Mouse (Mus musculus) stomach, postnatal 0 days (tissue): ENCODE data around the gene Prkce. TPM values are rescaled to one million over a fixed set of nuclear protein-coding genes. Genes with fewer than 3 reads are reported as not detected.
"Not testable (repeated sequence)": the region's sequence is repeated elsewhere in the genome, so short reads cannot be mapped to it uniquely, and the experiment has no call there.

Experiments
- ATAC-seq: fragments of 200-750 bp; cut with Nextera tagmentation; 2 replicates; pipeline ENCODE4 v1.8.0; 2017; ENCODE audit not compliant: low FRiP score, low TSS enrichment
- DNase-seq: peaks from one replicate; pipeline ENCODE4 v3.0.0-alpha.2; 2016; ENCODE audit warnings: low spot score
- H3K27ac ChIP-seq: fragments of 300-500 bp; sonication (generic); replicated peaks from 2 replicates; pipeline ENCODE4 v1.5.1; 2014; ENCODE audit warnings: mild to moderate bottlenecking, control low read depth
- H3K27me3 ChIP-seq: fragments of 300-500 bp; sonication (generic); 2 replicates; pipeline ENCODE4 v1.6.1; 2014; ENCODE audit warnings: low read length; ENCODE audit not compliant: control insufficient read depth, insufficient read depth
- H3K36me3 ChIP-seq: fragments of 300-500 bp; sonication (generic); 2 replicates; pipeline ENCODE4 v1.6.1; 2014; ENCODE audit warnings: low read length, mixed read lengths; ENCODE audit not compliant: control insufficient read depth, insufficient read depth
- H3K4me1 ChIP-seq: fragments of 300-500 bp; sonication (generic); replicated peaks from 2 replicates; pipeline ENCODE4 v1.6.1; 2014; ENCODE audit warnings: antibody characterized with exemption; ENCODE audit not compliant: control insufficient read depth, insufficient read depth
- H3K4me2 ChIP-seq: fragments of 300-500 bp; sonication (generic); replicated peaks from 2 replicates; pipeline ENCODE4 v1.6.1; 2014; ENCODE audit warnings: low read depth, mild to moderate bottlenecking, control low read depth, moderate library complexity
- H3K4me3 ChIP-seq: fragments of 300-500 bp; sonication (generic); 2 replicates; pipeline ENCODE4 v1.5.1; 2014; ENCODE audit warnings: low read depth, low read length, control low read depth
- H3K9ac ChIP-seq: fragments of 300-500 bp; sonication (generic); 2 replicates; pipeline ENCODE4 v1.6.1; 2014; ENCODE audit warnings: mild to moderate bottlenecking, low read length, control low read depth, mixed read lengths
- H3K9me3 ChIP-seq: fragments of 300-500 bp; sonication (generic); 2 replicates; pipeline ENCODE4 v1.6.1; 2016; ENCODE audit warnings: low read length; ENCODE audit not compliant: control insufficient read depth
- CTCF ChIP-seq: IDR thresholded peaks from 2 replicates; pipeline ENCODE4 v1.5.1; 2016; ENCODE audit warnings: antibody characterized with exemption, low read depth, mild to moderate bottlenecking, moderate library complexity
- EP300 ChIP-seq: optimal IDR thresholded peaks from 2 replicates; pipeline ENCODE3; 2016; ENCODE audit warnings: antibody characterized with exemption
- WGBS: fragments of 180-500 bp; shearing (Covaris S2); extraction: QIAGEN DNeasy Blood & Tissue Kit; methylation state at CpG from one replicate; pipeline ENCODE4 v1.1.7; 2014; 5-methylcytosine and 5-hydroxymethylcytosine counted together
- polyA plus RNA-seq: library from polyadenylated mRNA; unstranded; fragments of >200 nt; fragmentation: Nextera tagmentation; extraction: Ambion mirVana; gene quantifications from 2 replicates; pipeline ENCODE4 v1.2.1, GENCODE M21; 2015

The Prkce gene
- polyA plus RNA-seq, 1 experiment from 2014 or later, result 3.4 TPM

DNA sequence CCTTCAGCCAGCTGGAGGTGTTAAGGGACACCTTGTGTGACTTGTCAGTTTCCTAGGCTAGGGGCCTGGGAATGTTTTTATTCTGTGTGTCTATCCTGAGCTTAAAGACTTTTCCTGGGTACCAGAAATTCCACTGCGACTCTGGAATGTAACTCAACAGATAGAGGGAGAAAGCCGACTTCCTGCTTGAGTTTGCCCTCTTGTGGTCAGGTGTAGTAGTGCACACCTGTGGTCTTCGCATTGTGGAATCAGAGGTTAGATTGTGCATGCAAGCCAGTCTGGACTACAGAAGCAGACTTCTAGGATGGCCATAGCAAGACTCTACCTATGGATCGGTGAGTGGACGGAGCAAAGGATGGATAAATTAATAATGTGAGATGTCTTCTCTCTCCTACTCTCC lies 304.1 kb downstream of the Prkce start:
- Histone ChIP-seq H3K27ac (no peak overlapping the region), H3K9me3 (no peaks in the 10 kb centered on the region), H3K4me2 (no peak overlapping the region), H3K9ac (no peak overlapping the region), H3K4me3 (no peak overlapping the region), H3K4me1 (0 out of 2 replicates have a peak, but pooled peaks cover 2% of the 10 kb centered on the region), H3K27me3 (no peaks in the 10 kb centered on the region), H3K36me3 (no peaks in the 10 kb centered on the region)
- DNase-seq, result peak; percentile 77
- WGBS, result 37% methylated on average over 5 of the region's 5 CpGs
- no peak for ATAC-seq
- TF ChIP-seq EP300 (no peak), CTCF (peak; percentile 83)

DNA sequence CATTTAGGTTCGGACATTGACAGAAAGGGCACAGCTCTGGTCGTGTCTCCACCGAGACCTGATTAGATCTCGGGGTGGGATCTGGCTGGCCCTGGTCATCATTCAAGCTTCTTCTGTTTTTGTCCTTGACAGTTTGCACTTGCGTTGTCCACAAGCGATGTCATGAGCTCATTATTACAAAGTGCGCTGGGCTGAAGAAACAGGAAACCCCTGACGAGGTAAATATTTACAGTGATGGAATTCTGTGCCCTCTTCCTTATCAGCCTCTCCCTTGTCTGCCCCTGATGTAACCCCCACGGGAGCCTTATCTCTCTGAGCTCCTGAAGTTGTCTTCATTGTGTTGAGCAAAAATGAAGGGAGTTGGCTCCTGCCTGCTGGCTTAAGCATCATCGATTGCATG lies 309.1 kb downstream of the Prkce start:
- no peaks in the 10 kb centered on the region for H3K36me3 ChIP-seq
- no peaks in the 10 kb centered on the region for H3K4me1 ChIP-seq
- no peaks in the 10 kb centered on the region for H3K27me3 ChIP-seq
- no peak overlapping the region for H3K4me3 ChIP-seq
- ATAC-seq (no peak), DNase-seq (no peak)
- H3K4me2 ChIP-seq, result no peak overlapping the region
- no peak for TF ChIP-seq CTCF
- 40% methylated on average over 10 of the region's 10 CpGs for WGBS
- H3K9me3 ChIP-seq, result no peaks in the 10 kb centered on the region
- no peak overlapping the region for H3K27ac ChIP-seq
- no peak overlapping the region for H3K9ac ChIP-seq

DNA sequence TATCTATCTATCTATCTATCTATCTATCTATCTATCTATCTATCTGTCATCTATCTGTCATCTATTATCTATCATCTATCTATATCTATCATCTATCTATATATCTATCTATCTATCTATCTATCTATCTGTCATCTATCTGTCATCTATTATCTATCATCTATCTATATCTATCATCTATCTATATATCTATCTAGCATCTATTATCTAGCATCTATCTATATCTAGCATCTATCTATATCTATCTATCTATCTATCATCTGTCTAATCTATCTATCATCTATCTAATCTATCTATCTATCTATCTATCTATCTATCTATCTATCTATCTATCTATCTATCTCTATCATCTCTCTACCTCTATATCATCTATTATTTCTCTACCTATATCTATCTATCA lies 309.8 kb downstream of the Prkce start:
- H3K9ac ChIP-seq, H3K4me1 ChIP-seq, H3K9me3 ChIP-seq, H3K4me3 ChIP-seq, H3K27ac ChIP-seq, H3K4me2 ChIP-seq, DNase-seq, ATAC-seq, H3K27me3 ChIP-seq, H3K36me3 ChIP-seq: not testable (repeated sequence)

DNA sequence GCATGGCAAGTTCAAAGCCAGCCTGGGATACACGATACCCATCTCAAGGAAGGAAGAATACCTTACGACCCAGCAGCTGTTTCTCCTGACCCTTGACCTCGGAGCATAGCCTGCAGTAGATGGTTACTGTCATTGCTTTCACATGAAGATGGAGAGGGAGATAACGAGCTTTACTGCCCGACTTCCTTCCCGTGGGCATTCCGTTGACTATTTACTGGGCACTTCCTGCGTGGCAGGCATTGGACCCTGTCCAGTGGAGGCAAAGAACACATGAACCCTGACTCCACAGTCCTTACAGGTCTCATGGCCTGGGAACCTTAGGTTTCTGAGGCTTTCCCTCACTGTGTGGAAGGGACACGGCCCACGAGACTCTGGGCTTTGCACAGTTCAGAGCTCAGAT lies 311.8 kb downstream of the Prkce start:
- no peak for ATAC-seq

DNA sequence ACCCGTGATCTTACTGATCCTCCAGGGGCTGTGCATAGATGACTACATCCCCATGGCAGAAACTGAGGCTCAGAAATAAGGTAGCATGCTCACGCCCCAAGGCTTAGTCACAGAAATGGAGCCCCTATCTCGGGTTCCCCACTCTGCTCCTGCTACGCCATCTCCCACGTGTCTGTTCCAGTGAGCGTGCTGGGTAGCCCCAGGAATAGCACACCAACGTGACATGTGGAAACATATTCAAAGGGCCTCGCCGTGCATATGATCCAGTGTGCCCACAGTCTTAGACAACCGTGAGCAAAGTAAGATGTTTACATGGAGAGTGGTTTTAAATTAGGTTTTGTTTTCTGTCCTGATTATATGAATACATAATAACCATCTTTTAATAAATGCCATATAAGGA lies 315.1 kb downstream of the Prkce start:
- Histone ChIP-seq H3K4me1 (no peaks in the 10 kb centered on the region), H3K27ac (no peak overlapping the region), H3K9me3 (no peaks in the 10 kb centered on the region), H3K4me2 (no peak overlapping the region), H3K9ac (no peak overlapping the region), H3K36me3 (no peaks in the 10 kb centered on the region), H3K27me3 (no peaks in the 10 kb centered on the region), H3K4me3 (no peak overlapping the region)
- ATAC-seq, result no peak
- no peak for DNase-seq
- 89% methylated on average over 10 of the region's 10 CpGs for WGBS
- TF ChIP-seq CTCF, result no peak
- TF ChIP-seq EP300, result no peak

More for the DNA sequence above, 311.8 kb downstream of the Prkce start:
- Histone ChIP-seq H3K27me3 (no peaks in the 10 kb centered on the region), H3K36me3 (no peaks in the 10 kb centered on the region), H3K27ac (no peak overlapping the region), H3K4me1 (no peaks in the 10 kb centered on the region), H3K9me3 (no peaks in the 10 kb centered on the region), H3K4me2 (no peak overlapping the region), H3K4me3 (no peak overlapping the region), H3K9ac (no peak overlapping the region)
- DNase-seq, result no peak
- no peak for TF ChIP-seq CTCF
- TF ChIP-seq EP300, result no peak
- WGBS, result 77% methylated on average over 10 of the region's 10 CpGs

DNA sequence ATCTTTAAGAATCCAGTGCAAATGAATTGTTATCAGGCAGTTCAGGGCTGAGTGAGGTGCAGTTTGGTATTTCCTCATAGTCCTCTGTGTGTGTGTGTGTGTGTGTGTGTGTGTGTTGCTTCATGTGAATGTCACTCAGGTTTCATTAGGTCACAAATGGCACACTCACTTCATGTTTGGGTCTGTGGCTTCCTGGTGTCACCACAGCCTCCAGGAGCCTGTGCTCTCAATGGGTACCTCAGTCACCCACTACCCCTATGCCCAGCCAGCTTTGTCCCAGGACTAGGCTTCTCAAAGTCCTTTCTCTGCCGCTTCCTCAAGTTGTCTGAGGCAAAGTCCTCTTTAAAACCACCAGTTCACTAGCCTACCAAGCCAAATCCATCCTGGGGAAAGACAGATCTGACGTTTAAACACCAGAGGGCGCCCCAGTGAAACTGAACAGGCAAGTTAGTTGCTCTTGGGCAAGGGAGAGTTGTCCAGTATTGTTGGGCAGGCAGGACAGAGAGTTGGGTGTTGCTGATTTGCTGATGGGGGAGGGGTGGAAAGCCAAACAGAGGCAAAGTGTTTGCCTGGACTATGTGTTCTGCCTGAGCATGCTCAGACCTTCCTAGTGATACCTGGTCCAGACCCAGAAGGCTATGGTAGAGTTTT lies 316.6 kb downstream of the Prkce start:
- peak; percentile 98 for TF ChIP-seq CTCF
- no peak for TF ChIP-seq EP300
- ATAC-seq, result peak; percentile 82
- no peaks in the 10 kb centered on the region for H3K9me3 ChIP-seq
- H3K27ac ChIP-seq, result no peak overlapping the region
- H3K9ac ChIP-seq, result no peak overlapping the region
- no peak overlapping the region for H3K4me3 ChIP-seq
- WGBS, result 6% methylated on average over 3 of the region's 3 CpGs
- no peaks in the 10 kb centered on the region for H3K36me3 ChIP-seq
- peak; percentile 86 for DNase-seq
- H3K4me2 ChIP-seq, result no peak overlapping the region
- no peaks in the 10 kb centered on the region for H3K4me1 ChIP-seq
- H3K27me3 ChIP-seq, result no peaks in the 10 kb centered on the region
